Mouse (Mus musculus) limb, embryonic 15.5 days (tissue): Measurements from ENCODE around the gene Arl15. TPM values are rescaled to one million over a fixed set of nuclear protein-coding genes. Genes with fewer than 3 reads are reported as not detected.
A peak's percentile ranks its signal among the peaks of the same experiment; 100 is the strongest.

ENCODE experiments used
- ATAC-seq: fragments of 200-750 bp; cut with Nextera tagmentation; 2 replicates; pipeline ENCODE4 v1.8.0; 2017; ENCODE audit warnings: low read depth, moderate TSS enrichment; ENCODE audit not compliant: insufficient number of reproducible peaks, low FRiP score, low TSS enrichment
- H3K27ac ChIP-seq: fragments of 300-500 bp; sonication (generic); 2 replicates; pipeline ENCODE4 v1.5.1; 2015; ENCODE audit warnings: moderate library complexity, mild to moderate bottlenecking, inconsistent platforms
- H3K27me3 ChIP-seq: fragments of 300-500 bp; sonication (generic); 2 replicates; pipeline ENCODE4 v1.6.1; 2015; ENCODE audit warnings: inconsistent platforms
- H3K36me3 ChIP-seq: fragments of 300-500 bp; sonication (generic); 2 replicates; pipeline ENCODE4 v1.6.1; 2015; ENCODE audit warnings: inconsistent platforms
- H3K4me1 ChIP-seq: fragments of 300-500 bp; sonication (generic); 2 replicates; pipeline ENCODE4 v1.6.1; 2015; ENCODE audit warnings: inconsistent platforms
- H3K4me2 ChIP-seq: fragments of 300-500 bp; sonication (generic); 2 replicates; pipeline ENCODE4 v1.6.1; 2015; ENCODE audit warnings: mild to moderate bottlenecking, inconsistent platforms
- H3K4me3 ChIP-seq: fragments of 300-500 bp; sonication (generic); 2 replicates; pipeline ENCODE4 v1.5.1; 2015; ENCODE audit warnings: mild to moderate bottlenecking, inconsistent platforms
- H3K9ac ChIP-seq: fragments of 300-500 bp; sonication (generic); 2 replicates; pipeline ENCODE4 v1.6.1; 2015; ENCODE audit warnings: inconsistent platforms
- H3K9me3 ChIP-seq: fragments of 300-500 bp; sonication (generic); 2 replicates; pipeline ENCODE4 v1.6.1; 2016; ENCODE audit warnings: inconsistent platforms
- WGBS: fragments of 180-500 bp; shearing (Covaris S2); methylation state at CpG from one replicate; pipeline ENCODE4 v1.1.7; 2015; 5-methylcytosine and 5-hydroxymethylcytosine counted together
- polyA plus RNA-seq: library from polyadenylated mRNA; unstranded; fragments of >200 nt; fragmentation: Nextera tagmentation; extraction: Ambion mirVana; gene quantifications from 2 replicates; pipeline ENCODE4 v1.2.1, GENCODE M21; 2015

Arl15 gene
- polyA plus RNA-seq, 1 experiment from 2014 or later = 10.8 TPM

GRCm38 (mm10) chr13:113980739-113981460, 186.6 kb downstream of the Arl15 start:
- WGBS = 30% methylated on average over 15 of the region's 15 CpGs
- no peaks in the 10 kb centered on the region for H3K9me3 ChIP-seq
- ATAC-seq = no peak
- no peak overlapping the region for H3K27ac ChIP-seq
- H3K9ac ChIP-seq = no peak overlapping the region
- H3K36me3 ChIP-seq = no peaks in the 10 kb centered on the region
- no peaks in the 10 kb centered on the region for H3K27me3 ChIP-seq
- no peak overlapping the region for H3K4me3 ChIP-seq
- no peak overlapping the region for H3K4me2 ChIP-seq
- peaks cover 9% of the 10 kb centered on the region; the same call in 1 of the 2 replicates for H3K4me1 ChIP-seq

- Histone ChIP-seq H3K27ac (no peak overlapping the region), H3K4me3 (no peak overlapping the region), H3K36me3 (no peaks in the 10 kb centered on the region), H3K9ac (no peak overlapping the region), H3K4me2 (no peak overlapping the region), H3K27me3 (no peaks in the 10 kb centered on the region), H3K9me3 (no peaks in the 10 kb centered on the region), H3K4me1 (peaks cover 9% of the 10 kb centered on the region; the same call in 1 of the 2 replicates)
- no peak for ATAC-seq
- WGBS = 39% methylated on average over 9 of the region's 9 CpGs
These were observed 187.2 kb downstream of the Arl15 start for GRCm38 (mm10) chr13:113981461-113982000.

GRCm38 (mm10) chr13:113983633-113984032, 189.3 kb downstream of the Arl15 start:
- no peak overlapping the region for H3K4me3 ChIP-seq
- no peak overlapping the region for H3K27ac ChIP-seq
- 41% methylated on average over 6 of the region's 6 CpGs for WGBS
- no peaks in the 10 kb centered on the region for H3K36me3 ChIP-seq
- H3K9ac ChIP-seq = no peak overlapping the region
- H3K4me2 ChIP-seq = no peak overlapping the region
- no peak for ATAC-seq
- peaks cover 16% of the 10 kb centered on the region for H3K4me1 ChIP-seq
- H3K27me3 ChIP-seq = no peaks in the 10 kb centered on the region
- H3K9me3 ChIP-seq = no peaks in the 10 kb centered on the region

GRCm38 (mm10) chr13:113984491-113984890, 190.2 kb downstream of the Arl15 start:
- Histone ChIP-seq H3K27me3 (no peaks in the 10 kb centered on the region), H3K9ac (no peak overlapping the region), H3K4me2 (no peak overlapping the region), H3K4me3 (no peak overlapping the region), H3K4me1 (peaks cover 16% of the 10 kb centered on the region), H3K9me3 (no peaks in the 10 kb centered on the region), H3K36me3 (no peaks in the 10 kb centered on the region), H3K27ac (no peak overlapping the region)
- WGBS = 96% methylated on average over 4 of the region's 4 CpGs
- no peak for ATAC-seq

GRCm38 (mm10) chr13:113986864-113987562, 192.7 kb downstream of the Arl15 start:
- Histone ChIP-seq H3K4me1 (peaks cover 7% of the 10 kb centered on the region), H3K36me3 (no peaks in the 10 kb centered on the region), H3K4me3 (no peak overlapping the region), H3K27ac (peak overlapping the region; percentile 63; the same call in 1 of the 2 replicates), H3K4me2 (no peak overlapping the region), H3K9ac (no peak overlapping the region), H3K9me3 (no peaks in the 10 kb centered on the region), H3K27me3 (no peaks in the 10 kb centered on the region)
- WGBS = 63% methylated on average over 13 of the region's 13 CpGs
- no peak for ATAC-seq

- H3K4me1 ChIP-seq = peaks cover 7% of the 10 kb centered on the region
These were observed 195.9 kb downstream of the Arl15 start for GRCm38 (mm10) chr13:113990247-113990646.

GRCm38 (mm10) chr13:113990701-113991100, 196.4 kb downstream of the Arl15 start:
- Histone ChIP-seq H3K9ac (no peak overlapping the region), H3K4me2 (no peak overlapping the region), H3K9me3 (no peaks in the 10 kb centered on the region), H3K4me1 (peaks cover 7% of the 10 kb centered on the region), H3K36me3 (no peaks in the 10 kb centered on the region), H3K27me3 (no peaks in the 10 kb centered on the region), H3K27ac (no peak overlapping the region), H3K4me3 (no peak overlapping the region)
- ATAC-seq = no peak
- WGBS = 61% methylated on average over 10 of the region's 10 CpGs

More at GRCm38 (mm10) chr13:113990247-113990646, 195.9 kb downstream of the Arl15 start:
- H3K4me3 ChIP-seq = no peak overlapping the region
- 83% methylated on average over 3 of the region's 3 CpGs for WGBS
- no peak overlapping the region for H3K27ac ChIP-seq
- no peak overlapping the region for H3K9ac ChIP-seq
- no peak for ATAC-seq
- H3K4me2 ChIP-seq = no peak overlapping the region
- H3K36me3 ChIP-seq = no peaks in the 10 kb centered on the region
- H3K9me3 ChIP-seq = no peaks in the 10 kb centered on the region
- no peaks in the 10 kb centered on the region for H3K27me3 ChIP-seq

- 73% methylated on average over 2 of the region's 2 CpGs for WGBS
These were observed 198.8 kb downstream of the Arl15 start for GRCm38 (mm10) chr13:113993066-113993465.

GRCm38 (mm10) chr13:113994586-113994985, 200.3 kb downstream of the Arl15 start:
- H3K36me3 ChIP-seq = no peaks in the 10 kb centered on the region
- no peaks in the 10 kb centered on the region for H3K9me3 ChIP-seq
- no peak overlapping the region for H3K4me3 ChIP-seq
- H3K27me3 ChIP-seq = no peaks in the 10 kb centered on the region
- H3K9ac ChIP-seq = no peak overlapping the region
- H3K4me2 ChIP-seq = no peak overlapping the region
- no peaks in the 10 kb centered on the region for H3K4me1 ChIP-seq
- H3K27ac ChIP-seq = no peak overlapping the region
- ATAC-seq = 0 out of 2 replicates have a peak, but pooled peaks have one; percentile 40
- WGBS = 61% methylated on average over 6 of the region's 6 CpGs

More at GRCm38 (mm10) chr13:113993066-113993465, 198.8 kb downstream of the Arl15 start:
- Histone ChIP-seq H3K4me2 (no peak overlapping the region), H3K27me3 (no peaks in the 10 kb centered on the region), H3K36me3 (no peaks in the 10 kb centered on the region), H3K4me1 (no peaks in the 10 kb centered on the region), H3K9me3 (no peaks in the 10 kb centered on the region), H3K9ac (no peak overlapping the region), H3K4me3 (no peak overlapping the region), H3K27ac (no peak overlapping the region)
- no peak for ATAC-seq

GRCm38 (mm10) chr13:113995490-113996236, 201.4 kb downstream of the Arl15 start:
- no peak overlapping the region for H3K4me3 ChIP-seq
- ATAC-seq = no peak
- H3K4me1 ChIP-seq = no peaks in the 10 kb centered on the region

GRCm38 (mm10) chr13:113998811-113999210, 204.5 kb downstream of the Arl15 start:
- Histone ChIP-seq H3K4me2 (no peak overlapping the region), H3K27ac (no peak overlapping the region), H3K9ac (no peak overlapping the region), H3K27me3 (no peaks in the 10 kb centered on the region), H3K4me1 (peaks cover 5% of the 10 kb centered on the region), H3K4me3 (no peak overlapping the region), H3K36me3 (no peaks in the 10 kb centered on the region), H3K9me3 (no peaks in the 10 kb centered on the region)
- no peak for ATAC-seq
- 91% methylated on average over 12 of the region's 12 CpGs for WGBS

More at GRCm38 (mm10) chr13:113995490-113996236, 201.4 kb downstream of the Arl15 start:
- Histone ChIP-seq H3K9me3 (no peaks in the 10 kb centered on the region), H3K4me2 (no peak overlapping the region), H3K27me3 (no peaks in the 10 kb centered on the region), H3K36me3 (no peaks in the 10 kb centered on the region), H3K27ac (no peak overlapping the region), H3K9ac (no peak overlapping the region)
- WGBS = 91% methylated on average over 9 of the region's 9 CpGs
